Mouse (Mus musculus): ENCODE results near the gene Cul9. TPM values are rescaled to one million over a fixed set of nuclear protein-coding genes. Genes with fewer than 3 reads are reported as not detected.
"Not testable (repeated sequence)": the region's sequence is repeated elsewhere in the genome, so short reads cannot be mapped to it uniquely, and the experiment has no call there.

The Cul9 gene
- polyA plus RNA-seq, 1 experiment = 6.0 TPM

DNA sequence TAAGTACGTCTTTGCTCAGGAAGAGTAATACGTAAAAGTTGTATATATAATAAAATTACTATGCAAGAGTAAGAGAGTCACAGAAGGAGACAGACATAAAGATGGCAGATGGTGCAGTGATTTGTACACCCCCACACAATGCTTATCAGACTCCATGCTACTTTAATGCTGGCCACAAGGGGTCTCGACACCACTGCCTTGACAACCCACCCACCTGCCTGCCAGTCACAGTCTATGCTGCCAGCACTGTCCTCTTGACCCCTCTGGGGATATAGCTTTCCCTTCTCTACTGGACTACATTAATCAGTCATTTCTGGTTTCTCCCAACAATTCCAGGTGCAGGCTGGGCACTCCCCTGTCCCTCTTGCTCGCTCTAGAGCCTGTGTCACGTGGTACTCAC lies 32.5 kb upstream of the Cul9 start:
- TF ChIP-seq FLI1 (IDR thresholded peaks at IDR 0.05; ENCODE audit: low read length) (no peak), GATA1 (IDR thresholded peaks at IDR 0.05; ENCODE audit: borderline replicate concordance, low read length) (no peak)
- Histone ChIP-seq H3K9me3 (peaks cover 12% of the 10 kb centered on the region), H3K36me3 (replicated peaks; ENCODE audit: low read length) (peaks cover 61% of the 10 kb centered on the region), H3K27me3 (replicated peaks) (peaks cover 8% of the 10 kb centered on the region), H3K4me3 (replicated peaks) (no peak overlapping the region), H3K4me1 (no peaks in the 10 kb centered on the region)

DNA sequence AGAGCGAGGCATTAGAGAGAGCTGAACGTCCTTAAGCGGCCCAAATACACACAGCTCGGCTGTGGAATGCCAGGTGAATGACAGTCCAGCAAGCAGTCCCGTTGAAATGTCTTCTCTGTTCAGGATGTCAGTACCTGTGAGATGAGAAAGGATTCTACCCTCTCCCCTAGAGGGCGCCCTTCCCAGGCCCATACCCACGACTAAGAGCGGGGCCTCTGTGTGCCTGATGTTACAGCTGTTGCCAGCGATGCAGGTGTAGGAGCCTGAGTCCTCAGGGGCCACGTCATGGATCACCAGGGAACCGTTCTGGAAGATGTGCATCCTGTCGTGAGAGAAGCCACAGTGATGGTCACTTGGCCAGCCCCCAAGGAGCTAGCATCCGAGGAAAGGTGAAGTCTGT lies 29.9 kb upstream of the Cul9 start:
- H3K27me3 ChIP-seq (replicated peaks) = peaks cover 5% of the 10 kb centered on the region
- no peak for TF ChIP-seq FLI1 (IDR thresholded peaks at IDR 0.05; ENCODE audit: low read length)

DNA sequence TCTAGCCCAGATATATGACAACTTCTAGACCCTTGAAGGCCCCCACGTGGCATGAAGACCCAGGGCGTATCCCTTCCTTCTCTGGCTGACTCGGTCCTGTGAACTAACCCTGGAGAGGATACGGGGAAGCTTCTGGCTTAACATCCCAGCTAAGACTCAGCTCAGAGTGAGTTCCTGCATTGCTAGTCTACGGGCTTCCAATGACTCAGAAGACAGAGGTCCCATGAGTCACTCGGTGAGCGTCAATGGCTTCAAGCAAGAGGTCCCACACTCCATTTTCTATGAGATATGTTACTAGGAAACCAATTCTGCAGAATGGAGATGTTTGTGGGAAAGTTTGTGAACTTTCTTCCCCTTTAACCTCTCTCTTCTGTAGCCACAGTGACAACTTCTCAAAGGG lies 28.3 kb upstream of the Cul9 start:
- H3K27me3 ChIP-seq (replicated peaks) = peaks cover 3% of the 10 kb centered on the region
- peaks cover 57% of the 10 kb centered on the region for H3K36me3 ChIP-seq (replicated peaks; ENCODE audit: low read length)
- TF ChIP-seq GATA1 (IDR thresholded peaks at IDR 0.05; ENCODE audit: borderline replicate concordance, low read length) (no peak), FLI1 (IDR thresholded peaks at IDR 0.05; ENCODE audit: low read length) (no peak)
- H3K9me3 ChIP-seq = no peaks in the 10 kb centered on the region
- no peak overlapping the region for H3K4me3 ChIP-seq (replicated peaks)
- peaks cover 7% of the 10 kb centered on the region for H3K4me1 ChIP-seq

More for the DNA sequence above, 29.9 kb upstream of the Cul9 start:
- Histone ChIP-seq H3K36me3 (replicated peaks; ENCODE audit: low read length) (peaks cover 65% of the 10 kb centered on the region), H3K4me3 (replicated peaks) (no peak overlapping the region), H3K9me3 (peaks cover 12% of the 10 kb centered on the region), H3K4me1 (peaks cover 2% of the 10 kb centered on the region)

DNA sequence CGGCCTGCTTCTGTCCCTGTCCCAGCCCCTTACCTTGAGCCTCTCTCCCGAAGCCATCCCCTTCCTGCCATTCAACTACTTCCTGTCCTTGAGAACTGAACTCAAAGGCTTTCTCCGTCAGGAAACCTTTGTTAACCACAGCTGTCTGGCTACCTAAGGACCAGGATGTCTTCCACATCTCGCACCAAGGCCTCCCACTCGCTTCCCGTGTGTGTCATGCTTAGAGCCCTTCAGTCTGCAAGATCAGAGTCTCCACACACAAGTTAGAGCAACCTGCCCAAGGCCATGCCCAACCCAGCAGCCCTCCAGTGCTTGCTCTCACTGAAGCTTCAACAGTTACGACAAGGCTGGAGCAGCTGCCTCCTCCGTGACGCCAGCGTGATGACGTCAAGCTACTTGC lies 24.8 kb upstream of the Cul9 start:
- TF ChIP-seq GATA1 (IDR thresholded peaks at IDR 0.05; ENCODE audit: borderline replicate concordance, low read length) = no peak
- no peak for TF ChIP-seq FLI1 (IDR thresholded peaks at IDR 0.05; ENCODE audit: low read length)
- no peaks in the 10 kb centered on the region for H3K9me3 ChIP-seq
- peaks cover 7% of the 10 kb centered on the region for H3K4me1 ChIP-seq
- H3K4me3 ChIP-seq (replicated peaks) = no peak overlapping the region
- peaks cover 50% of the 10 kb centered on the region for H3K36me3 ChIP-seq (replicated peaks; ENCODE audit: low read length)
- H3K27me3 ChIP-seq (replicated peaks) = peaks cover 3% of the 10 kb centered on the region

DNA sequence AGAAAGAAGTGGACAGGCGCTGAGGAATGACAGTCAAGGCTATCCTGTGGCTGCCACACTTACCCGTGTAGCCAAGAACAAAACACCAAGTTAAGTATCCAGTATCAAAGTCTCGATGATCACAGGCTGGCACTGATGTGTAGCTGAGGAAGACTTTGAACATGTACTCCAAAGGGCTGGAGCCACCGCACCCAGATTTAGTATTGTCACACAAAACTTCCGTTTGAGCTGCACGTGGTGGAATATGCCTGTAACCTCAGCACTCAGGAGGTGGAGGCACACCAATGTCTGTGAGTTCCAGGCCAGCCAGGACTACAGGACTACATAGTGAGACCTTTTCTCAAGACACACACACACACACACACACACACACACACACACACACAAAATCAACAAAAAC lies 13.0 kb upstream of the Cul9 start:
- peaks cover 2% of the 10 kb centered on the region for H3K36me3 ChIP-seq (replicated peaks; ENCODE audit: low read length)
- no peak overlapping the region for H3K4me3 ChIP-seq (replicated peaks)
- H3K27me3 ChIP-seq (replicated peaks) = no peaks in the 10 kb centered on the region
- H3K9me3 ChIP-seq = no peaks in the 10 kb centered on the region
- peaks cover 30% of the 10 kb centered on the region for H3K4me1 ChIP-seq
- TF ChIP-seq GATA1 (IDR thresholded peaks at IDR 0.05; ENCODE audit: borderline replicate concordance, low read length) (no peak), FLI1 (IDR thresholded peaks at IDR 0.05; ENCODE audit: low read length) (no peak)

DNA sequence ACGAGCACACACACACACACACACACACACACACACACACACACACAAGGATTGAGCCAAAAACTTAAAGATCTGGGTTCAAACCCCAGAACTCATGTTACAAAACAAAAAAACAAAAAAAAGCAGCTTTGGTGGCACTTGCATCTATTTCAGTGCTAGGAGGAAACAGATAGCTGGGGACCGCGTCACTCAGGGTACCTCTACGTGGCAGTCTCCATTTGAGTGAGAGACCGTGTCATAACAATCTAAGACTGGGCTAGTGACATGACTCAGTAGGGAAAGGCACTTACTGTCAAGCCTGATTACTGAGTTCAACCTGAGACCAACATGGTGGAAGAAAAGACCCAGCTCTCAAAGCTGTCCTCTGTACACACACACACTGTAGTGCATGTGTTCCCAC lies 12.0 kb upstream of the Cul9 start:
- TF ChIP-seq FLI1 (IDR thresholded peaks at IDR 0.05; ENCODE audit: low read length) (no peak), GATA1 (IDR thresholded peaks at IDR 0.05; ENCODE audit: borderline replicate concordance, low read length) (no peak)
- no peaks in the 10 kb centered on the region for H3K27me3 ChIP-seq (replicated peaks)
- peaks cover 40% of the 10 kb centered on the region for H3K4me1 ChIP-seq
- peaks cover 6% of the 10 kb centered on the region for H3K36me3 ChIP-seq (replicated peaks; ENCODE audit: low read length)
- H3K9me3 ChIP-seq = no peaks in the 10 kb centered on the region
- H3K4me3 ChIP-seq (replicated peaks) = peak overlapping the region; percentile 14

DNA sequence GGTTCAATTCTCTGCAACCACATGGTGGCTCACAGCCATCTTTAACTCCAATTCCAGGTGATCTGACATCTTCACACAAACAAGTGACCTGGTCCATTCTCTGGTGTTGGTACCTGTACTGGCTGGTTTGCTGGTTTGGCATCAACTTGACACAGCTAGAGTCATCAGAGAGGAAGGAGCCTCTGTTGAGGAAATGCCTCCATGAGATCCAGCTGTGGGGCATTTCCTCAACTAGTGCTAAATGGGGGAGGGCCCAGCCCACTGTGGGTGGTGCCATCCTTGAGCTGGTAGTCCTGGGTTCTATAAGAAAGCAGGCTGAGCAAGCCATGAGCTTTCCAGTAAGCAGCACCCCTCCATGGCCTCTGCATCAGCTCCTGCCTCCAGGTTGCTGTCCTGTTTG lies 11.1 kb upstream of the Cul9 start:
- H3K27me3 ChIP-seq (replicated peaks); H3K9me3 ChIP-seq: not testable (repeated sequence)
- Histone ChIP-seq H3K4me1 (peaks cover 49% of the 10 kb centered on the region), H3K4me3 (replicated peaks) (peak overlapping the region; percentile 97), H3K36me3 (replicated peaks; ENCODE audit: low read length) (peaks cover 15% of the 10 kb centered on the region)

DNA sequence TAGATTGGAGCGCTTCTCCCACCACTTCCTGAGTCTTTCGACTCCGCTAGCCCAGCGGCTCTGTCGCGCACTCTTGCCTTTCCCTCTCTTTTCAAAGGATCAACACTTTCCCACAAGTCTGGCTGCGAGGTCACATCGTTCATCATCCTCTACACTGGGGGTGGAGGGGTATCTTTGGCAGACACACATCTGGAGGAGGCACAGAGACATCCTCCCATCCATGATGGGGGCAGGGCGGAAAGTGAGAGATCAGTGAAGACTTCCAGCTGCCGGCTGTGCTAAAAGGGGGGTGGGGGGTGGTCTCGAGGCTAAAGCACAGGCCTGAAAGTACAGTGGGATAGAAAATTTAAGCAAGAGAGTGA lies 10.4 kb upstream of the Cul9 start:
- peaks cover 54% of the 10 kb centered on the region for H3K4me1 ChIP-seq
- no peaks in the 10 kb centered on the region for H3K9me3 ChIP-seq
- peaks cover 22% of the 10 kb centered on the region for H3K36me3 ChIP-seq (replicated peaks; ENCODE audit: low read length)
- peak overlapping the region; percentile 97 for H3K4me3 ChIP-seq (replicated peaks)
- no peak for TF ChIP-seq GATA1 (IDR thresholded peaks at IDR 0.05; ENCODE audit: borderline replicate concordance, low read length)
- no peak for TF ChIP-seq FLI1 (IDR thresholded peaks at IDR 0.05; ENCODE audit: low read length)
- H3K27me3 ChIP-seq (replicated peaks) = no peaks in the 10 kb centered on the region

DNA sequence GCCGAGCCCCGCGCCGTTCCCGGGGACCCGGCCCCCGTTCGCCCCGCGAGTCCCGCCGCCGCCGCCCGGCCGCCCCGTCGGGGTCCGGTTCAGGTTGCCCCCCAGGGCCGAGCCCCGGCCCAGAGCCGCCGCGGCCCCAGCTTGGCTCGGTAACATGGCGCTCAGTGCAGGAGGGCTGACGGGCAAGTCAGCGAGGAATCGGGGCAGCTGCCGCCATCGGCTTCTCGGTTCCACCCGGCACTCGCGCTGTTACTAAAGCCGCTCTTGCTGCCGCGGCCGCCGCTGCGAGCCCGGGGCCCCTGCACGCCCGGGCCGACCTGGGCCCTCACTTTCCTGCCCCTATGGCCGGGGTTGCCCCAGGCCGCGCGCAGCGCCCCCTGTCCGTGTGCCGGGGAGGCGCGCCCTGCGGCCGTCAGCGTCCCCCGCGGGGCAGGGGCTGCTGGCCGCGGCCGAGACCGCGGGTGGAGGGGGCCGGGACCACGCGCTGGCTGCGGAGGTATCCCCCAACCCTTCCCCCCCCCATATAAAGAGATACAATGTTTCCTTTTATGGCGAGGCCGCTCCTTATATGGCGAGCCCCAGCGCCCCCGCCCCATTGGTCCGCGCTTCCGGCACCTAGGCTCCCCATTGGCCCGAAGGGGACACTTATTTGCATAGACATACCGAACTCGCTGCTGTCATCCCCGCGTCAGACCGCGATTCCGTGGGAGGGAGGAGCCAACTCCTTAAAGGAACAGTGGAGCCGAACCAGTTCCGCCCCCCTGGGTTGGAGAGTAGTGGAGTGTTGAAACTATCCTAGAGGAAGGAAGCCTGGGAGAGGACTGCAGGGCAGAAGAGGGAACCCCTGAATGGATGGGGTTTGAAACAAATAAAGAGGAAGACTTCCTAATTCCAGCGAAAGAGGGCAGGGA lies 9.7 kb upstream of the Cul9 start, which contains the start of gene Srf:
Srf (minus strand) TSS at position 503 of the 911 bp plus-strand sequence.
- no peaks in the 10 kb centered on the region for H3K27me3 ChIP-seq (replicated peaks)

DNA sequence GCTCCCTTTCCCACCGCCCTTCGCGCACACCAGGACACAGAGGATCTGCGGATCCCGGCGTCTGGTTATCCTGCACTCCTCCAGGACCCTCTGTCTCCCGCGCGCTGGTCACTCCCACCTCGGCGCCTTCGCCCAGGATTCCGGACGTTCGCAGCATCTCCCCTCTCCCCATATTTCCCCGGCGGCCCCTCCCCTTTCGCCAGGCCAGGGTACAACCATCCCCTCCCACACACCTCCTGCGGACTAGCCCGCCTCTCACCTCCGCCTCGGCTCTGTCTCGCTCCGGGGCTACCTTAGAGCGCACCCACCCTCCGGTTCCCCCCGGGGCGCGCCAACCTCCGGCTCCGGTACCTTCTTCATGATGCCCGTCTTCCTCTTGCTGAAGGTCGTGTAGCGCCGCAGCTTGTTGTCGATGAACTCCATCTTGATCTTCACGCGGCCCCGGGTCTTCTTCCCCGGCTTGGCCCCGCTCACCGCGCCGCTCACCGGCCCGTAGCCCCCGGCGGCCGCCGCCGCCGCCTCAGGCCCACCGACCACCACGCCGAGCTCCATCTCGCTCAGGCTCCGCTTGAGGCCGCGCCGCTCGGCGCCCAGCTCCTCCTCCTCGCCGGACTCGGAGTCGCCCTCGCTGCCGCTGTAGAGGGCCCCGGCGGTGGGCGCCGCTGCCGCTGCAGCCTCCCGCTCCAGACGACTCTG lies 8.9 kb upstream of the Cul9 start:
- no peak for TF ChIP-seq GATA1 (IDR thresholded peaks at IDR 0.05; ENCODE audit: borderline replicate concordance, low read length)
- TF ChIP-seq FLI1 (IDR thresholded peaks at IDR 0.05; ENCODE audit: low read length) = no peak
- Histone ChIP-seq H3K4me1 (peaks cover 61% of the 10 kb centered on the region), H3K4me3 (replicated peaks) (peak overlapping the region; percentile 97), H3K27me3 (replicated peaks) (no peaks in the 10 kb centered on the region), H3K9me3 (no peaks in the 10 kb centered on the region), H3K36me3 (replicated peaks; ENCODE audit: low read length) (peaks cover 36% of the 10 kb centered on the region)

More for the DNA sequence above, 9.7 kb upstream of the Cul9 start, which contains the start of gene Srf:
- Histone ChIP-seq H3K4me3 (replicated peaks) (peak within 1 kb of the TSS; percentile 97), H3K9me3 (no peaks in the 10 kb centered on the region), H3K36me3 (replicated peaks; ENCODE audit: low read length) (peaks cover 28% of the 10 kb centered on the region), H3K4me1 (peaks cover 59% of the 10 kb centered on the region)
- TF ChIP-seq FLI1 (IDR thresholded peaks at IDR 0.05; ENCODE audit: low read length) (no peak), GATA1 (IDR thresholded peaks at IDR 0.05; ENCODE audit: borderline replicate concordance, low read length) (no peak)
